In genomic region chrX:135975226-135975552, GRCm38 (mm10) we compare ENCODE assay signal across 9 mouse cellular contexts. TPM values are rescaled to one million over a fixed set of nuclear protein-coding genes. Genes with fewer than 3 reads are reported as not detected.
DNase-seq lines count a peak whose midpoint lies in the region; ATAC-seq and TF ChIP-seq lines count a peak whose summit lies in the region.
"Had no signal": no experiment of that assay in that cellular context is flagged by ENCODE, and none has a peak within 500 bp of the region (broad histone marks: within the 10 kb centered on the region; RNA-seq: fewer than 3 reads in every experiment).

No protein-coding gene starts in this region.

- no peak overlapping the region for H3K9ac ChIP-seq in lung, postnatal 0 days (replicated peaks; ENCODE audit: low read depth)
- H3K9ac ChIP-seq: limb, embryonic 15.5 days had no signal

- no peak for ATAC-seq in lung, postnatal 0 days

- H3K27me3 ChIP-seq in E14TG2a.4 (ENCODE audit: insufficient read depth, low read length), result no peaks in the 10 kb centered on the region
- no peaks in the 10 kb centered on the region for H3K27me3 ChIP-seq in heart, embryonic 10.5 days (ENCODE audit: insufficient read depth, poor library complexity, severe bottlenecking)
- H3K27me3 ChIP-seq in lung, postnatal 0 days (replicated peaks; ENCODE audit: insufficient read depth, low read length), result no peaks in the 10 kb centered on the region
- H3K27me3 ChIP-seq: limb, embryonic 15.5 days had no signal

- TF ChIP-seq CTCF in E14TG2a.4 (conservative IDR thresholded peaks at IDR 0.05; ENCODE audit: low read length), result peak; percentile 57
- peak; percentile 85 for TF ChIP-seq CTCF in layer of hippocampus, adult 2 months (conservative IDR thresholded peaks at IDR 0.05)
- TF ChIP-seq CTCF in lung, postnatal 0 days (IDR thresholded peaks at IDR 0.05), result peak; percentile 70

- no peak overlapping the region for H3K27ac ChIP-seq in heart, embryonic 10.5 days
- peak overlapping the region; percentile 81 for H3K27ac ChIP-seq in layer of hippocampus, adult 2 months
- H3K27ac ChIP-seq in lung, postnatal 0 days (ENCODE audit: low read length), result no peak overlapping the region
- H3K27ac ChIP-seq: limb, embryonic 15.5 days had no signal

- peak; percentile 83 for DNase-seq in adrenal gland, postnatal 10 days
- peak; percentile 44 for DNase-seq in embryo, embryonic 11.5 days (ENCODE audit: low read depth, low spot score)
- peak; percentile 75 for DNase-seq in heart, embryonic 10.5 days (ENCODE audit: low spot score)
- peak; percentile 79 to 83 for DNase-seq in layer of hippocampus, adult 2 months (ENCODE audit: low spot score in 2 of 2)
- DNase-seq in lung, postnatal 0 days (ENCODE audit: low spot score), result peak; percentile 56
- DNase-seq in retina, postnatal 1 day, result peak; percentile 71
- DNase-seq in urinary bladder, adult 18-20 months (ENCODE audit: low spot score in 2 of 2), result peak; percentile 45 to 46

- H3K9me3 ChIP-seq in E14TG2a.4 (ENCODE audit: low read length), result peaks cover 20% of the 10 kb centered on the region
- no peaks in the 10 kb centered on the region for H3K9me3 ChIP-seq in heart, embryonic 10.5 days
- H3K9me3 ChIP-seq in lung, postnatal 0 days (ENCODE audit: low read length), result no peaks in the 10 kb centered on the region
- H3K9me3 ChIP-seq: limb, embryonic 15.5 days had no signal

- H3K36me3 ChIP-seq in E14TG2a.4 (ENCODE audit: insufficient read depth, low read length), result 0 out of 2 replicates have a peak, but pooled peaks cover 11% of the 10 kb centered on the region
- H3K36me3 ChIP-seq in heart, embryonic 10.5 days, result no peaks in the 10 kb centered on the region
- H3K36me3 ChIP-seq in lung, postnatal 0 days (ENCODE audit: insufficient read depth, low read length), result no peaks in the 10 kb centered on the region

- H3K4me1 ChIP-seq in E14TG2a.4 (replicated peaks; ENCODE audit: low read depth, low read length), result peaks cover 20% of the 10 kb centered on the region
- no peaks in the 10 kb centered on the region for H3K4me1 ChIP-seq in heart, embryonic 10.5 days
- no peaks in the 10 kb centered on the region for H3K4me1 ChIP-seq in lung, postnatal 0 days (ENCODE audit: insufficient read depth, low read depth, low read length)
- H3K4me1 ChIP-seq: limb, embryonic 15.5 days had no signal

- no peak for TF ChIP-seq EP300 in lung, postnatal 0 days (IDR thresholded peaks at IDR 0.05)

- H3K4me2 ChIP-seq in lung, postnatal 0 days (replicated peaks; ENCODE audit: low read depth, low read length), result no peak overlapping the region
- H3K4me2 ChIP-seq: limb, embryonic 15.5 days had no signal

- WGBS in heart, embryonic 10.5 days, result 17% methylated on average over 8 of the region's 8 CpGs
- WGBS in lung, postnatal 0 days, result 19% methylated on average over 8 of the region's 8 CpGs

- no peak overlapping the region for H3K4me3 ChIP-seq in E14TG2a.4 (replicated peaks; ENCODE audit: low read length)
- H3K4me3 ChIP-seq in heart, embryonic 10.5 days, result no peak overlapping the region
- H3K4me3 ChIP-seq in layer of hippocampus, adult 2 months, result peak overlapping the region; percentile 47
- no peak overlapping the region for H3K4me3 ChIP-seq in lung, postnatal 0 days (ENCODE audit: low read depth, low read length)
- H3K4me3 ChIP-seq: limb, embryonic 15.5 days had no signal

RNA-seq across cellular contexts. Expression of gene Arxes2, which starts 18.4 kb away (rescaled TPM):
- total RNA-seq in adrenal gland, postnatal 10 days (2021), result 10 to 100 TPM; 62.1 to 76.8 TPM
- polyA plus RNA-seq in heart, embryonic 10.5 days (2016; fragmentation: Nextera tagmentation; extraction: Ambion mirVana), result 92.5 and 109 TPM in 2 replicates
- 10 to 100 TPM; 60.7 to 62.9 TPM for total RNA-seq in layer of hippocampus, adult 2 months (2021)
- polyA plus RNA-seq in lung, postnatal 0 days (2015; fragmentation: Nextera tagmentation; extraction: Ambion mirVana), result 79.0 and 99.6 TPM in 2 replicates

RNA-seq across cellular contexts. Expression of gene Arxes1, which starts 58.0 kb away (rescaled TPM):
- 10 to 100 TPM; 25.0 to 30.2 TPM for total RNA-seq in adrenal gland, postnatal 10 days (2021)
- 32.3 and 46.8 TPM in 2 replicates for polyA plus RNA-seq in heart, embryonic 10.5 days (2016; fragmentation: Nextera tagmentation; extraction: Ambion mirVana)
- total RNA-seq in layer of hippocampus, adult 2 months (2021), result 10 to 100 TPM; 32.6 to 34.4 TPM
- polyA plus RNA-seq in lung, postnatal 0 days (2015; fragmentation: Nextera tagmentation; extraction: Ambion mirVana), result 5.6 and 6.8 TPM in 2 replicates
